Mouse (Mus musculus) ES-E14 (cell line): ENCODE results near the gene Adam11. TPM values are rescaled to one million over a fixed set of nuclear protein-coding genes. Genes with fewer than 3 reads are reported as not detected.

Source experiments
- DNase-seq: peaks from one replicate; pipeline ENCODE4 v3.0.0-alpha.2; 2013; ENCODE audit warnings: low read depth, low spot score
- H3K27ac ChIP-seq: 2 replicates; pipeline ENCODE4 v1.5.1; 2012; ENCODE audit warnings: low read depth, mild to moderate bottlenecking, low read length, moderate library complexity, mixed read lengths; ENCODE audit not compliant: poor library complexity, insufficient read depth, severe bottlenecking
- H3K36me3 ChIP-seq: 2 replicates; pipeline ENCODE4 v1.6.1; 2012; ENCODE audit warnings: mild to moderate bottlenecking, low read length, moderate library complexity, mixed read lengths; ENCODE audit not compliant: control insufficient read depth, poor library complexity, insufficient read depth, severe bottlenecking
- H3K4me1 ChIP-seq, 2 experiments: fragments of 150-350 bp in 1 of 2; sonication (generic) in 1 of 2; 2 replicates each; pipeline ENCODE4 v1.6.1; 2012; ENCODE audit warnings: low read length in 2 of 2, mild to moderate bottlenecking in 1 of 2, mixed read lengths in 1 of 2; ENCODE audit not compliant: control insufficient read depth in 2 of 2, insufficient read depth in 2 of 2, poor library complexity in 1 of 2
- H3K4me3 ChIP-seq, 2 experiments: fragments of 150-350 bp in 1 of 2; sonication (generic) in 1 of 2; 2 replicates each; pipeline ENCODE4 v1.5.1; 2012; ENCODE audit warnings: low read length in 2 of 2, low read depth in 1 of 2, mild to moderate bottlenecking in 1 of 2, mixed read lengths in 1 of 2; ENCODE audit not compliant: insufficient read depth in 1 of 2, poor library complexity in 1 of 2, severe bottlenecking in 1 of 2
- H3K9ac ChIP-seq: 2 replicates; pipeline ENCODE4 v1.6.1; 2012; ENCODE audit warnings: low read depth, mild to moderate bottlenecking, low read length, mixed read lengths; ENCODE audit not compliant: poor library complexity, insufficient read depth, severe bottlenecking
- H3K9me3 ChIP-seq: fragments of 150-350 bp; sonication (generic); 2 replicates; pipeline ENCODE4 v1.6.1; 2012; ENCODE audit warnings: low read depth, mild to moderate bottlenecking, low read length; ENCODE audit not compliant: control insufficient read depth, insufficient read depth
- CHD2 ChIP-seq: IDR thresholded peaks from 2 replicates; pipeline ENCODE4 v1.6.1; 2014; ENCODE audit warnings: mild to moderate bottlenecking, low read depth, low read length, inconsistent platforms
- HCFC1 ChIP-seq: IDR thresholded peaks from 2 replicates; pipeline ENCODE4 v1.6.1; 2012; ENCODE audit warnings: low read length, inconsistent platforms, borderline replicate concordance; ENCODE audit not compliant: insufficient read depth
- MAFK ChIP-seq: IDR thresholded peaks from 2 replicates; pipeline ENCODE4 v1.6.1; 2014; ENCODE audit warnings: mild to moderate bottlenecking, low read depth, low read length, inconsistent platforms; ENCODE audit not compliant: insufficient read depth
- ZC3H11A ChIP-seq: IDR thresholded peaks from 2 replicates; pipeline ENCODE4 v1.6.1; 2012; ENCODE audit warnings: low read depth, mild to moderate bottlenecking, inconsistent platforms, low read length, borderline replicate concordance
- ZNF384 ChIP-seq: IDR thresholded peaks from 2 replicates; pipeline ENCODE4 v1.6.1; 2012; ENCODE audit warnings: low read depth, low read length, inconsistent platforms
- in situ Hi-C, 2 experiments: fragments of 600-800 bp; cut with MboI; formaldehyde crosslinking; loops; one replicate each; pipeline ENCODE4 v1.15.1; 2025; ENCODE audit warnings: low sequenced_read_pairs in 2 of 2, inconsistent platforms in 1 of 2; ENCODE audit not compliant: unreplicated experiment in 2 of 2
- total RNA-seq: library from RNA; depleted of rRNA; stranded (reverse); fragments of 300-350 nt; gene quantifications from 2 replicates; pipeline ENCODE4 v1.2.3, GENCODE M21; 2012

Gene Adam11
- total RNA-seq, 1 experiment, result 1.7 TPM

DNA sequence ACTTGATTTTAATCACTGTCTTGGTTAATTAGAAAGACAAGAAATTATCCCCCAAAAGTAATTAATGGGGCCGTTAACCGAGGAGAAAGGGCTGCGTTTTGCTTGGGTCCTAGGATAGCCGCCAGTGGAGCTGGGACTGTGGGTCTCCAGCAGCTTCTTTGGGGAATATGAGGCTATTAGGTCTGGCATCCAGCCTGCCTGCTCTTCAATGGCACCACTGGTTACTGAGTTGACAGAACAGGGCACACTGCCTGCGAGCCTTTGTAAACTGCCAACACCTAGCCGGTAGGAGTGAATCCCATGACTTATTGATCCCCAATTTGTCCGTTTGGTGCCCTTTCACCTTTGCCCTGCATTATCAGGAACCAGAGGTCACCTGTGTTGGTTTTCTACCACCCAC, 19.2 kb upstream of the Adam11 start:
- H3K4me1 ChIP-seq, result peaks cover 0 to 12% of the 10 kb centered on the region in 2 experiments; a peak in 1 of 4 replicates
- no peak for DNase-seq
- no peak overlapping the region for H3K4me3 ChIP-seq
- no peak overlapping the region for H3K9ac ChIP-seq
- no peak overlapping the region for H3K27ac ChIP-seq
- no peaks in the 10 kb centered on the region for H3K9me3 ChIP-seq
- H3K36me3 ChIP-seq, result no peaks in the 10 kb centered on the region
- in situ Hi-C loops, result no loop called here
- TF ChIP-seq MAFK, result no peak
- no peak for TF ChIP-seq ZNF384
- TF ChIP-seq ZC3H11A, result no peak
- TF ChIP-seq CHD2, result no peak
- no peak for TF ChIP-seq HCFC1

DNA sequence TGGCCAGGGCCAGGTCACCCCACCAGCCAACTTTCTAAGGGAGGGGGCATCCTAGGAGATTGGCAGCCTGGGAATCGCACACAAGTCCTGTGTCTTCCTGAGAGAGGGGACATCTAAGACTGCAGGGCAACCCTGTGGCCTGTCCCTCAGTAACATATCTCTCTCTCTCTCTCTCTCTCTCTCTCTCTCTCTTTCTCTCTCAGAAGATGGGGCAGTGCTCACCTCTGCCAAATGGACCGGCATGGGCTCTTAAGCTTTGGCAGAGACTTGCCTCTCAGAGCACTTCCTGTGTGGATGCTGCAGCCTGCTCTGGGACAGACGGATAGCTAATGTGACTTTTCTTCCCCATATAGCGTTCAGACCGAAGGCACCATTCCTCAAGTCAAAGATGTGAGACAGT, 18.4 kb upstream of the Adam11 start:
- in situ Hi-C loops, result no loop called here
- Histone ChIP-seq H3K9ac (no peak overlapping the region), H3K9me3 (no peaks in the 10 kb centered on the region), H3K36me3 (no peaks in the 10 kb centered on the region), H3K27ac (no peak overlapping the region; the same call in 1 of the 2 replicates), H3K4me3 (no peak overlapping the region), H3K4me1 (peaks cover 0 to 12% of the 10 kb centered on the region in 2 experiments; a peak in 1 of 4 replicates)
- TF ChIP-seq HCFC1 (no peak), ZC3H11A (no peak), ZNF384 (no peak), CHD2 (no peak), MAFK (no peak)
- no peak for DNase-seq

DNA sequence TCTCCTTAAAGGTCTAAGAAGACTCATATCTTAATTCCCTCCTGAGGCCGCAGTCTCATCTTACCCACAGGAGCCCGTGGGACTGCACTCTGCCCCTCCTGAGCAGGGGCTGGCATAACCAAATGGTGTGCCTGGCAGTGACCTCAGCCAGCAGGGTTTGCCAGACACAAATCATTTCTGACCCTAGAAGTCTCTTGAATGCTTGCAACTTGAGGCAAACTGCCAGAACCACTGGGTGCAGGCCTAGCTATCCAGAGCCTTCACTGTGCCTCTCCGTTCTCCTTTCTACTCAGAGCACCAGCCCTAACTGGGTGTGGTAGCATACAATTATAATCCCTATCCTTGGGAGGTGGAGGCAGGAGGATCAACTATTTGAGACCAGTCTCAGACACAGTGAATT, 16.5 kb upstream of the Adam11 start:
- Histone ChIP-seq H3K4me3 (no peak overlapping the region), H3K27ac (no peak overlapping the region), H3K9me3 (no peaks in the 10 kb centered on the region), H3K36me3 (no peaks in the 10 kb centered on the region), H3K4me1 (peaks cover 0 to 10% of the 10 kb centered on the region in 2 experiments; a peak in 1 of 4 replicates), H3K9ac (no peak overlapping the region)
- no peak for DNase-seq
- TF ChIP-seq ZC3H11A (no peak), MAFK (no peak), ZNF384 (no peak), CHD2 (no peak), HCFC1 (no peak)
- in situ Hi-C loops, result no loop called here

DNA sequence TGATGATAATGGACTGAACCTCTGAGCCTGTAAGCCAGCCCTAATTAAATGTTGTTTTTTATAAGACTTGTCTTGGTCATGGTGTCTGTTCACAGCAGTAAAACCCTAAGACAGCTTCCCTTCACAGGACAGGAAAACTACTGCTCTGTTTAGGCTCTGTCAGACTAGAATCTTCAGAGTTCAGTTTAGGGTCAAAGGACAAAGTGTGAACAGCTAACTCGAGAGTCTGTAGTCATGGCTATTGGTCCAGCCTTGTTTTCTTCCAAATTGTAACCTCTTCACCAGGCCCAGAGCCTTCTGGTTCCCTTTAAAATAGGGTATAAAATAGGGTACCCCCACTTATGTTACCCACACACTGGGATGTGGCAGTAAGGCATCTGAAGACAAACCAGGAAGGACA, 13.4 kb upstream of the Adam11 start:
- no peak overlapping the region for H3K9ac ChIP-seq
- no peaks in the 10 kb centered on the region for H3K36me3 ChIP-seq
- no peak for TF ChIP-seq HCFC1
- TF ChIP-seq ZNF384, result no peak
- TF ChIP-seq MAFK, result no peak
- no peak for TF ChIP-seq ZC3H11A
- no peak for TF ChIP-seq CHD2
- H3K9me3 ChIP-seq, result no peaks in the 10 kb centered on the region
- no peak for DNase-seq
- in situ Hi-C loops, result no loop called here
- no peak overlapping the region for H3K4me3 ChIP-seq
- no peak overlapping the region for H3K27ac ChIP-seq
- H3K4me1 ChIP-seq, result peaks cover 0 to 4% of the 10 kb centered on the region in 2 experiments; a peak in 1 of 4 replicates

DNA sequence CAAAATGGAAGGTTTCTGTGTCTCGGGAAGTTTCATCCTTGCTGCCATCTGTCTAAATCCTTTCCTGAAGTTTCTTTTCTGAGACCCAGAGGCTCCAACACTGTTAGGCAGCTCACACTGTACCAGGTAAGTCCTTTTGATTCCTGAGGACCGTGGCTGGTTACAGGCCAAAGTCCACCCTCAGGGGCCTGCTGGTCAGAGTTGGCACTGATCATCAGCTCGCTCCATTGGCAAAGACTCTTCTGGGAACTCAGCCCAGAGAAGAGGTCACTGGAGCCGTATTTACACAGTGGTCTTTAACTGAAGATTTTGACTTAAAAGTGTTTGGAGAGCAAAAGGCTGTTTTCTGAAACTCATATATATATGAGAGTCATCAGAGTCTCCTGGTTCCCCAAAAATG, 12.9 kb upstream of the Adam11 start:
- Histone ChIP-seq H3K27ac (no peak overlapping the region), H3K9me3 (no peaks in the 10 kb centered on the region), H3K36me3 (no peaks in the 10 kb centered on the region), H3K9ac (no peak overlapping the region), H3K4me1 (peaks cover 0 to 4% of the 10 kb centered on the region in 2 experiments; a peak in 1 of 4 replicates), H3K4me3 (no peak overlapping the region)
- DNase-seq, result no peak
- TF ChIP-seq ZC3H11A (no peak), CHD2 (no peak), MAFK (no peak), HCFC1 (no peak), ZNF384 (no peak)
- in situ Hi-C loops, result no loop called here
